Mouse (Mus musculus) embryonic facial prominence, embryonic 14.5 days (tissue): Measurements from ENCODE around the gene Babam2. TPM values are rescaled to one million over a fixed set of nuclear protein-coding genes. Genes with fewer than 3 reads are reported as not detected.

Experiments used
- ATAC-seq: fragments of 200-750 bp; cut with Nextera tagmentation; 2 replicates; pipeline ENCODE4 v1.8.0; 2017; ENCODE audit warnings: low read depth, moderate number of reproducible peaks, moderate TSS enrichment
- DNase-seq: peaks from one replicate; pipeline ENCODE4 v3.0.0-alpha.2; 2015; ENCODE audit warnings: low spot score
- H3K27ac ChIP-seq: fragments of 300-500 bp; sonication (generic); replicated peaks from 2 replicates; pipeline ENCODE4 v1.5.1; 2014; ENCODE audit warnings: low read depth, mild to moderate bottlenecking, low read length, moderate library complexity
- H3K27me3 ChIP-seq: fragments of 300-500 bp; sonication (generic); replicated peaks from 2 replicates; pipeline ENCODE4 v1.6.1; 2014; ENCODE audit warnings: low read length; ENCODE audit not compliant: control insufficient read depth, insufficient read depth
- H3K36me3 ChIP-seq: fragments of 300-500 bp; sonication (generic); 2 replicates; pipeline ENCODE4 v1.6.1; 2014; ENCODE audit warnings: low read length, mixed read lengths; ENCODE audit not compliant: control insufficient read depth, insufficient read depth
- H3K4me1 ChIP-seq: fragments of 300-500 bp; sonication (generic); 2 replicates; pipeline ENCODE4 v1.6.1; 2014; ENCODE audit warnings: antibody characterized with exemption, low read length; ENCODE audit not compliant: control insufficient read depth, insufficient read depth
- H3K4me2 ChIP-seq: fragments of 300-500 bp; sonication (generic); 2 replicates; pipeline ENCODE4 v1.6.1; 2014; ENCODE audit warnings: low read depth, mild to moderate bottlenecking, low read length, moderate library complexity, mixed read lengths
- H3K4me3 ChIP-seq: fragments of 300-500 bp; sonication (generic); 2 replicates; pipeline ENCODE4 v1.5.1; 2014; ENCODE audit warnings: low read depth, mild to moderate bottlenecking, low read length
- H3K9ac ChIP-seq: fragments of 300-500 bp; sonication (generic); 2 replicates; pipeline ENCODE4 v1.6.1; 2014; ENCODE audit warnings: low read depth, mild to moderate bottlenecking, low read length, moderate library complexity, mixed read lengths
- H3K9me3 ChIP-seq: fragments of 300-500 bp; sonication (generic); 2 replicates; pipeline ENCODE4 v1.6.1; 2016; ENCODE audit warnings: low read length; ENCODE audit not compliant: control insufficient read depth
- WGBS: fragments of 180-500 bp; shearing (Covaris S2); extraction: QIAGEN DNeasy Blood & Tissue Kit; methylation state at CpG from one replicate; pipeline ENCODE4 v1.1.7; 2014; 5-methylcytosine and 5-hydroxymethylcytosine counted together
- polyA plus RNA-seq: library from polyadenylated mRNA; unstranded; fragments of >200 nt; fragmentation: Nextera tagmentation; extraction: Ambion mirVana; gene quantifications from 2 replicates; pipeline ENCODE4 v1.2.1, GENCODE M21; 2014

The Babam2 gene
- polyA plus RNA-seq, 1 experiment from 2014 or later: 37.6 TPM

- Histone ChIP-seq H3K4me3 (no peak overlapping the region), H3K27me3 (no peaks in the 10 kb centered on the region), H3K36me3 (no peaks in the 10 kb centered on the region), H3K9me3 (no peaks in the 10 kb centered on the region), H3K9ac (no peak overlapping the region), H3K27ac (no peak overlapping the region), H3K4me2 (no peak overlapping the region), H3K4me1 (peaks cover 4% of the 10 kb centered on the region; the same call in 1 of the 2 replicates)
- 60% methylated on average over 3 of the region's 3 CpGs for WGBS
- DNase-seq (no peak), ATAC-seq (no peak)
Measured at GRCm38 (mm10) chr5:32001771-32002170, 304.3 kb downstream of the Babam2 start.

GRCm38 (mm10) chr5:32008401-32008800 is 310.9 kb downstream of the Babam2 start:
- no peaks in the 10 kb centered on the region for H3K36me3 ChIP-seq
- no peaks in the 10 kb centered on the region for H3K27me3 ChIP-seq
- H3K9ac ChIP-seq: no peak overlapping the region
- H3K4me2 ChIP-seq: no peak overlapping the region
- WGBS: 46% methylated on average over 3 of the region's 3 CpGs
- H3K9me3 ChIP-seq: no peaks in the 10 kb centered on the region
- no peaks in the 10 kb centered on the region for H3K4me1 ChIP-seq
- no peak overlapping the region for H3K27ac ChIP-seq
- no peak for ATAC-seq
- no peak overlapping the region for H3K4me3 ChIP-seq
- DNase-seq: no peak

GRCm38 (mm10) chr5:32010056-32010455 is 312.6 kb downstream of the Babam2 start:
- no peak for DNase-seq
- Histone ChIP-seq H3K27ac (no peak overlapping the region), H3K9ac (no peak overlapping the region), H3K4me1 (no peaks in the 10 kb centered on the region), H3K36me3 (no peaks in the 10 kb centered on the region), H3K9me3 (no peaks in the 10 kb centered on the region), H3K27me3 (no peaks in the 10 kb centered on the region), H3K4me3 (no peak overlapping the region), H3K4me2 (no peak overlapping the region)
- ATAC-seq: no peak
- 81% methylated on average over 4 of the region's 4 CpGs for WGBS

GRCm38 (mm10) chr5:32013053-32013452 is 315.6 kb downstream of the Babam2 start:
- Histone ChIP-seq H3K4me3 (no peak overlapping the region), H3K36me3 (no peaks in the 10 kb centered on the region), H3K27me3 (no peaks in the 10 kb centered on the region), H3K9ac (no peak overlapping the region), H3K4me2 (no peak overlapping the region), H3K27ac (no peak overlapping the region), H3K9me3 (no peaks in the 10 kb centered on the region), H3K4me1 (no peaks in the 10 kb centered on the region)
- no peak for ATAC-seq
- DNase-seq: no peak
- WGBS: 75% methylated on average over 2 of the region's 2 CpGs

- Histone ChIP-seq H3K9ac (no peak overlapping the region), H3K27ac (no peak overlapping the region), H3K4me2 (no peak overlapping the region), H3K9me3 (no peaks in the 10 kb centered on the region), H3K27me3 (no peaks in the 10 kb centered on the region), H3K4me1 (no peaks in the 10 kb centered on the region), H3K4me3 (no peak overlapping the region), H3K36me3 (no peaks in the 10 kb centered on the region)
- DNase-seq (no peak), ATAC-seq (no peak)
- WGBS: 79% methylated on average over 7 of the region's 7 CpGs
Measured at GRCm38 (mm10) chr5:32014786-32015185, 317.3 kb downstream of the Babam2 start.

GRCm38 (mm10) chr5:32015949-32016478 is 318.5 kb downstream of the Babam2 start:
- no peak overlapping the region for H3K27ac ChIP-seq
- H3K4me2 ChIP-seq: no peak overlapping the region
- DNase-seq: no peak
- no peaks in the 10 kb centered on the region for H3K4me1 ChIP-seq
- no peak for ATAC-seq
- no peak overlapping the region for H3K9ac ChIP-seq
- no peak overlapping the region for H3K4me3 ChIP-seq
- H3K9me3 ChIP-seq: no peaks in the 10 kb centered on the region
- no peaks in the 10 kb centered on the region for H3K36me3 ChIP-seq
- 77% methylated on average over 9 of the region's 9 CpGs for WGBS
- H3K27me3 ChIP-seq: no peaks in the 10 kb centered on the region

- ATAC-seq (no peak), DNase-seq (no peak)
- H3K4me2 ChIP-seq: no peak overlapping the region
- H3K36me3 ChIP-seq: no peaks in the 10 kb centered on the region
- WGBS: 60% methylated on average over 3 of the region's 3 CpGs
- H3K4me1 ChIP-seq: no peaks in the 10 kb centered on the region
- no peaks in the 10 kb centered on the region for H3K27me3 ChIP-seq
- H3K4me3 ChIP-seq: no peak overlapping the region
- H3K27ac ChIP-seq: no peak overlapping the region
- H3K9ac ChIP-seq: no peak overlapping the region
- no peaks in the 10 kb centered on the region for H3K9me3 ChIP-seq
Measured at GRCm38 (mm10) chr5:32017686-32018085, 320.2 kb downstream of the Babam2 start.

GRCm38 (mm10) chr5:32018276-32018675 is 320.8 kb downstream of the Babam2 start:
- no peak overlapping the region for H3K27ac ChIP-seq
- WGBS: 69% methylated on average over 2 of the region's 2 CpGs
- no peak overlapping the region for H3K4me3 ChIP-seq
- H3K9ac ChIP-seq: no peak overlapping the region
- H3K4me2 ChIP-seq: no peak overlapping the region
- no peaks in the 10 kb centered on the region for H3K4me1 ChIP-seq
- DNase-seq (no peak), ATAC-seq (no peak)
- no peaks in the 10 kb centered on the region for H3K9me3 ChIP-seq
- H3K36me3 ChIP-seq: no peaks in the 10 kb centered on the region
- H3K27me3 ChIP-seq: no peaks in the 10 kb centered on the region

- H3K27me3 ChIP-seq: no peaks in the 10 kb centered on the region
- no peak overlapping the region for H3K27ac ChIP-seq
- ATAC-seq (no peak), DNase-seq (no peak)
- no peaks in the 10 kb centered on the region for H3K36me3 ChIP-seq
- no peaks in the 10 kb centered on the region for H3K4me1 ChIP-seq
- H3K4me2 ChIP-seq: no peak overlapping the region
- 91% methylated on average over 3 of the region's 3 CpGs for WGBS
- H3K4me3 ChIP-seq: no peak overlapping the region
- no peaks in the 10 kb centered on the region for H3K9me3 ChIP-seq
- no peak overlapping the region for H3K9ac ChIP-seq
Measured at GRCm38 (mm10) chr5:32029834-32030433, 332.4 kb downstream of the Babam2 start.
